Mouse (Mus musculus) neural tube, embryonic 11.5 days (tissue): ENCODE data around the gene Fbxl5. TPM values are rescaled to one million over a fixed set of nuclear protein-coding genes. Genes with fewer than 3 reads are reported as not detected.

Source experiments
- ATAC-seq: fragments of 200-750 bp; cut with Nextera tagmentation; 2 replicates; pipeline ENCODE4 v1.8.0; 2017; ENCODE audit warnings: moderate number of reproducible peaks, mild to moderate bottlenecking, moderate TSS enrichment, moderate library complexity; ENCODE audit not compliant: insufficient read depth, low FRiP score, low TSS enrichment
- DNase-seq: peaks from one replicate; pipeline ENCODE4 v3.0.0-alpha.2; 2015; ENCODE audit warnings: low spot score
- H3K27ac ChIP-seq: fragments of 300-500 bp; sonication (generic); 2 replicates; pipeline ENCODE4 v1.5.1; 2014; ENCODE audit warnings: low read depth, mild to moderate bottlenecking, low read length
- H3K27me3 ChIP-seq: fragments of 300-500 bp; sonication (generic); 2 replicates; pipeline ENCODE4 v1.6.1; 2014; ENCODE audit warnings: mild to moderate bottlenecking, low read length, mixed read lengths; ENCODE audit not compliant: control insufficient read depth, insufficient read depth
- H3K36me3 ChIP-seq: fragments of 300-500 bp; sonication (generic); 2 replicates; pipeline ENCODE4 v1.6.1; 2014; ENCODE audit warnings: mild to moderate bottlenecking, low read length, moderate library complexity, mixed read lengths; ENCODE audit not compliant: control insufficient read depth, insufficient read depth
- H3K4me1 ChIP-seq: fragments of 300-500 bp; sonication (generic); 2 replicates; pipeline ENCODE4 v1.6.1; 2014; ENCODE audit warnings: low read length, mixed read lengths; ENCODE audit not compliant: control insufficient read depth, insufficient read depth
- H3K4me2 ChIP-seq: fragments of 300-500 bp; sonication (generic); 2 replicates; pipeline ENCODE4 v1.6.1; 2014; ENCODE audit warnings: low read depth, mild to moderate bottlenecking, moderate library complexity
- H3K4me3 ChIP-seq: fragments of 300-500 bp; sonication (generic); 2 replicates; pipeline ENCODE4 v1.5.1; 2014; ENCODE audit warnings: low read depth, low read length
- H3K9ac ChIP-seq: fragments of 300-500 bp; sonication (generic); 2 replicates; pipeline ENCODE4 v1.6.1; 2014; ENCODE audit warnings: mild to moderate bottlenecking, low read length
- H3K9me3 ChIP-seq: fragments of 300-500 bp; sonication (generic); 2 replicates; pipeline ENCODE4 v1.6.1; 2016; ENCODE audit warnings: low read length; ENCODE audit not compliant: control insufficient read depth
- WGBS: fragments of 180-500 bp; shearing (Covaris S2); extraction: QIAGEN DNeasy Blood & Tissue Kit; methylation state at CpG from one replicate; pipeline ENCODE4 v1.1.7; 2014; 5-methylcytosine and 5-hydroxymethylcytosine counted together
- polyA plus RNA-seq: library from polyadenylated mRNA; unstranded; fragments of >200 nt; fragmentation: Nextera tagmentation; extraction: Ambion mirVana; gene quantifications from 2 replicates; pipeline ENCODE4 v1.2.1, GENCODE M21; 2014

Fbxl5 gene
- polyA plus RNA-seq, 1 experiment from 2014 or later, result 62.1 TPM

GRCm38 (mm10) chr5:43781977-43782930 lies 39.2 kb downstream of the Fbxl5 start:
- H3K36me3 ChIP-seq, result no peaks in the 10 kb centered on the region
- H3K27me3 ChIP-seq, result no peaks in the 10 kb centered on the region
- WGBS, result 3% methylated on average over 77 of the region's 82 CpGs
- H3K4me1 ChIP-seq, result peaks cover 5% of the 10 kb centered on the region; the same call in 1 of the 2 replicates
- peak overlapping the region; percentile 83 for H3K4me2 ChIP-seq
- no peaks in the 10 kb centered on the region for H3K9me3 ChIP-seq
- H3K9ac ChIP-seq, result peak overlapping the region; percentile 97
- ATAC-seq (peak; percentile 94), DNase-seq (peak; percentile 89)
- H3K4me3 ChIP-seq, result peak overlapping the region; percentile 93
- H3K27ac ChIP-seq, result peak overlapping the region; percentile 92

- H3K4me1 ChIP-seq, result peaks cover 5% of the 10 kb centered on the region; the same call in 1 of the 2 replicates
- H3K9ac ChIP-seq, result peak overlapping the region; percentile 97
- H3K9me3 ChIP-seq, result no peaks in the 10 kb centered on the region
- DNase-seq (no peak), ATAC-seq (no peak; the same call in none of the 2 replicates)
- no peaks in the 10 kb centered on the region for H3K27me3 ChIP-seq
- WGBS, result 0% methylated on average over 27 of the region's 61 CpGs
- H3K36me3 ChIP-seq, result no peaks in the 10 kb centered on the region
- peak overlapping the region; percentile 83 for H3K4me2 ChIP-seq
- H3K4me3 ChIP-seq, result peak overlapping the region; percentile 93
- peak overlapping the region; percentile 92 for H3K27ac ChIP-seq
Observed at GRCm38 (mm10) chr5:43781423-43781976, 39.9 kb downstream of the Fbxl5 start.

GRCm38 (mm10) chr5:43778583-43778982 lies 42.9 kb downstream of the Fbxl5 start:
- DNase-seq (no peak), ATAC-seq (no peak)
- Histone ChIP-seq H3K27me3 (no peaks in the 10 kb centered on the region), H3K4me2 (no peak overlapping the region), H3K36me3 (no peaks in the 10 kb centered on the region), H3K9ac (no peak overlapping the region), H3K4me3 (no peak overlapping the region), H3K9me3 (no peaks in the 10 kb centered on the region), H3K4me1 (peaks cover 5% of the 10 kb centered on the region; the same call in 1 of the 2 replicates), H3K27ac (no peak overlapping the region)
- 97% methylated on average over 3 of the region's 3 CpGs for WGBS

- Histone ChIP-seq H3K9ac (no peak overlapping the region), H3K27me3 (no peaks in the 10 kb centered on the region), H3K4me1 (peaks cover 5% of the 10 kb centered on the region; the same call in 1 of the 2 replicates), H3K4me3 (no peak overlapping the region), H3K4me2 (no peak overlapping the region), H3K36me3 (no peaks in the 10 kb centered on the region), H3K9me3 (no peaks in the 10 kb centered on the region), H3K27ac (no peak overlapping the region)
- ATAC-seq (no peak), DNase-seq (no peak)
- 54% methylated on average over 1 of the region's 1 CpGs for WGBS
Observed at GRCm38 (mm10) chr5:43776993-43777392, 44.4 kb downstream of the Fbxl5 start.

- no peak overlapping the region for H3K9ac ChIP-seq
- no peaks in the 10 kb centered on the region for H3K36me3 ChIP-seq
- H3K27me3 ChIP-seq, result no peaks in the 10 kb centered on the region
- DNase-seq (no peak), ATAC-seq (no peak)
- no peak overlapping the region for H3K27ac ChIP-seq
- H3K4me3 ChIP-seq, result no peak overlapping the region
- H3K4me1 ChIP-seq, result peaks cover 5% of the 10 kb centered on the region; the same call in 1 of the 2 replicates
- H3K4me2 ChIP-seq, result no peak overlapping the region
- no peaks in the 10 kb centered on the region for H3K9me3 ChIP-seq
Observed at GRCm38 (mm10) chr5:43776407-43776806, 45.0 kb downstream of the Fbxl5 start.

- Histone ChIP-seq H3K27me3 (no peaks in the 10 kb centered on the region), H3K27ac (no peak overlapping the region), H3K36me3 (no peaks in the 10 kb centered on the region), H3K4me1 (no peaks in the 10 kb centered on the region), H3K4me2 (no peak overlapping the region), H3K4me3 (no peak overlapping the region), H3K9me3 (no peaks in the 10 kb centered on the region), H3K9ac (no peak overlapping the region)
- DNase-seq (no peak), ATAC-seq (no peak)
- WGBS, result 88% methylated on average over 3 of the region's 3 CpGs
Observed at GRCm38 (mm10) chr5:43771555-43771954, 49.9 kb downstream of the Fbxl5 start.

DNA sequence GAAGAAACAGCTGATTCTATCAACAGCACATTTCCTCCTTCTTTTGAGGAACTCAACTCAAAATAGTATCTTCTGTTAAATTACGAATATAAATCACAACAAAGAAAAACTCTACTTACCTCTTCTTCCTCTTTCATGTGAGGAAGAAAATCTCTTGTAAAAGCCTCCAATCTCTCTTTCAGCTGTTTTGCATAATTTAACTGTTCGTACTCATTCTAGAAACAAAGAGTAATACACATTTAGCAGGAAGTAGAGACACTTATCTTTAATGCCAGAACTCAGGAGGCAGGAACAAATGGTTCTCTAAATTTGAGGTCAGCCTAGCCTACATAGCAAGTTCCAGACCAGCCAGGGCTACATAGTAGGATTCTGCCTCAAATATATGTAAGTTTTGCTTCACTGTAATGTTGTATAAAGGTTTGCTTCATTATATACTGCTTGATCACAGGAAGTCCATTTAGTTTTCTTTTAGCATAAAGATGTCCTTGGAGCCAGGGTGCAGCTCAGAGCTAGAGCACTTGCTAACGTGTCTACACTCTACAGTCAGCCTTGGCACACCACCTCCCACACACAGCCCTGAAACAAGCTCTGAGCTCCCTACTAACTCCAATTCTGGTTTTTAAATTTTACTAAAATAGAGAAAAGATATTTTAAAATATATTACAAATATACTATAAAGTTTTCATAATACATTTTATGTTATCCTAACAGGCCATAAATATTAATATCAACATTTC lies 50.7 kb downstream of the Fbxl5 start:
- no peaks in the 10 kb centered on the region for H3K9me3 ChIP-seq
- ATAC-seq, result no peak
- H3K4me2 ChIP-seq, result no peak overlapping the region
- no peaks in the 10 kb centered on the region for H3K27me3 ChIP-seq
- no peaks in the 10 kb centered on the region for H3K36me3 ChIP-seq
- H3K9ac ChIP-seq, result no peak overlapping the region
- no peak overlapping the region for H3K27ac ChIP-seq
- WGBS, result 95% methylated on average over 3 of the region's 3 CpGs
- no peak for DNase-seq
- H3K4me3 ChIP-seq, result no peak overlapping the region
- H3K4me1 ChIP-seq, result no peaks in the 10 kb centered on the region

- Histone ChIP-seq H3K27ac (no peak overlapping the region), H3K27me3 (no peaks in the 10 kb centered on the region), H3K4me3 (no peak overlapping the region), H3K9me3 (no peaks in the 10 kb centered on the region), H3K9ac (no peak overlapping the region), H3K4me2 (no peak overlapping the region), H3K36me3 (no peaks in the 10 kb centered on the region; the same call in 1 of the 2 replicates), H3K4me1 (no peaks in the 10 kb centered on the region)
- ATAC-seq (no peak), DNase-seq (no peak)
- 85% methylated on average over 3 of the region's 3 CpGs for WGBS
Observed at GRCm38 (mm10) chr5:43749092-43749491, 72.3 kb downstream of the Fbxl5 start.
